Comparison of ENCODE assay signal across 14 mouse cellular contexts in the genomic region with DNA sequence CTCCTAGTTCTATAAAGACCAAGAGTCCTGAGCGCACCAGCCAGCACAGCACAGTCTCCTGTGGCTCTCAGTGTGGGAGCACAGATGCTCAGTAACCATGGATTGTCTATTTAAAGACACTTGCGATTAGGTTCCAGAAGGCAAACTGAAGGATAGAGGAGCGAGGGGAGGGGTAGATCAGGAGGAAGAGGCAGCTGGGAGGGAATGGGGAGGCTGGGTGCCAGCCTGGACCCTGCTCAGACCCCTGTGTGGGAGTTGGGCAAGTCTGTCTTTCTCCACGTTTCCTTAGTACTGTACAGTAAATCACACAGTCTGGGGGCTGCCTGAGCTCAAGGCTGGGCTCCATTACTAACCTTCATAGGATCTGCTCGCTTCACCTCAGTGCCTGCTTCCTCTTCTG.
DNase-seq lines count a peak whose midpoint lies in the region; ATAC-seq lines count a peak whose summit lies in the region.
"Had no signal": no experiment of that assay in that cellular context is flagged by ENCODE, and none has a peak within 500 bp of the region (broad histone marks: within the 10 kb centered on the region; RNA-seq: fewer than 3 reads in every experiment).

No protein-coding gene starts in this region.

- peaks cover 23% of the 10 kb centered on the region for H3K4me1 ChIP-seq in heart, embryonic 15.5 days (replicated peaks)
- H3K4me1 ChIP-seq in neural tube, embryonic 12.5 days, result peaks cover 7% of the 10 kb centered on the region; the same call in 1 of the 2 replicates
- H3K4me1 ChIP-seq: embryonic facial prominence, embryonic 10.5 days; limb, embryonic 15.5 days had no signal

- ATAC-seq in heart, embryonic 15.5 days (replicated peaks; ENCODE audit: insufficient number of reproducible peaks, insufficient read depth, low FRiP score, low read depth), result 0 out of 2 replicates have a peak, but pooled peaks have one; percentile 33
- peak; percentile 56; the same call in 1 of the 2 replicates for ATAC-seq in neural tube, embryonic 12.5 days (ENCODE audit: low FRiP score, low read depth)
- ATAC-seq: lung, postnatal 0 days had no signal

- H3K27ac ChIP-seq in heart, embryonic 15.5 days, result 0 out of 2 replicates have a peak overlapping the region, but pooled peaks have one; percentile 18
- no peak overlapping the region for H3K27ac ChIP-seq in neural tube, embryonic 12.5 days
- H3K27ac ChIP-seq: embryonic facial prominence, embryonic 10.5 days; limb, embryonic 15.5 days had no signal

- H3K9me3 ChIP-seq in heart, embryonic 15.5 days (replicated peaks), result no peaks in the 10 kb centered on the region
- peaks cover 19% of the 10 kb centered on the region for H3K9me3 ChIP-seq in neural tube, embryonic 12.5 days
- H3K9me3 ChIP-seq: limb, embryonic 15.5 days had no signal

- H3K27me3 ChIP-seq in heart, embryonic 15.5 days, result no peaks in the 10 kb centered on the region
- H3K27me3 ChIP-seq in neural tube, embryonic 12.5 days (replicated peaks), result no peaks in the 10 kb centered on the region
- H3K27me3 ChIP-seq: limb, embryonic 15.5 days had no signal

- DNase-seq in heart, postnatal 14 days, result no peak
- no peak for DNase-seq in neural tube, embryonic 10.5 days (ENCODE audit: extremely low spot score, low spot score)
- peak; percentile 53 for DNase-seq in left cerebral cortex, adult 11 months (ENCODE audit: low spot score)
- DNase-seq in right cerebral cortex, postnatal 36 days (ENCODE audit: low spot score in 2 of 2), result peak; percentile 41 to 53
- DNase-seq in cerebellum, adult 8-10 months, result no peak
- DNase-seq in yolk sac, embryonic 10.5 days (ENCODE audit: low spot score), result no peak
- DNase-seq: gastrocnemius, postnatal 25 days; kidney, adult 2 months had no signal

- H3K9ac ChIP-seq in heart, embryonic 15.5 days, result no peak overlapping the region
- no peak overlapping the region for H3K9ac ChIP-seq in neural tube, embryonic 12.5 days
- H3K9ac ChIP-seq: limb, embryonic 15.5 days had no signal

- no peak overlapping the region for H3K4me2 ChIP-seq in heart, embryonic 15.5 days
- no peak overlapping the region for H3K4me2 ChIP-seq in neural tube, embryonic 12.5 days (replicated peaks)
- H3K4me2 ChIP-seq: limb, embryonic 15.5 days had no signal

- no peak overlapping the region for H3K4me3 ChIP-seq in heart, embryonic 15.5 days
- no peak overlapping the region for H3K4me3 ChIP-seq in neural tube, embryonic 12.5 days
- H3K4me3 ChIP-seq: embryonic facial prominence, embryonic 10.5 days; limb, embryonic 15.5 days; myocyte had no signal

- intact Hi-C loops in heart, postnatal 14 days (cut with DNase I), result no loop called here

- WGBS in heart, embryonic 15.5 days, result 43% methylated on average over 5 of the region's 5 CpGs
- 59% methylated on average over 5 of the region's 5 CpGs for WGBS in neural tube, embryonic 12.5 days

- H3K36me3 ChIP-seq in heart, embryonic 15.5 days, result no peaks in the 10 kb centered on the region
- H3K36me3 ChIP-seq in neural tube, embryonic 12.5 days, result no peaks in the 10 kb centered on the region
- H3K36me3 ChIP-seq: embryonic facial prominence, embryonic 10.5 days; limb, embryonic 15.5 days had no signal

Comparison
In these comparisons a context has a peak if more than half of its experiments do, and no peak if none do; other contexts are left out.
1. DNase-seq: peak in left cerebral cortex, adult 11 months (single experiment) and right cerebral cortex, postnatal 36 days (2 of 2); none in heart, postnatal 14 days (0 of 2), neural tube, embryonic 10.5 days (single experiment), cerebellum, adult 8-10 months (single experiment) and yolk sac, embryonic 10.5 days (single experiment).